Comparison of ENCODE assay signal across 9 mouse cellular contexts in genomic region chr17:7577227-7577626, GRCm38 (mm10).
DNase-seq lines count a peak whose midpoint lies in the region; ATAC-seq lines count a peak whose summit lies in the region.
"Had no signal": no experiment of that assay in that cellular context is flagged by ENCODE, and none has a peak within 500 bp of the region (broad histone marks: within the 10 kb centered on the region; RNA-seq: fewer than 3 reads in every experiment).

No protein-coding gene starts in this region.

- ATAC-seq in hindbrain, embryonic 16.5 days: peak; percentile 61; the same call in 1 of the 2 replicates
- no peak for ATAC-seq in hindbrain, embryonic 13.5 days (ENCODE audit: low FRiP score)
- no peak for ATAC-seq in midbrain, embryonic 15.5 days (replicated peaks)
- no peak for ATAC-seq in liver, embryonic 11.5 days (replicated peaks; ENCODE audit: low FRiP score)

- H3K4me2 ChIP-seq in hindbrain, embryonic 16.5 days (ENCODE audit: low read length): no peak overlapping the region
- no peak overlapping the region for H3K4me2 ChIP-seq in hindbrain, embryonic 13.5 days
- H3K4me2 ChIP-seq in midbrain, embryonic 15.5 days: no peak overlapping the region
- H3K4me2 ChIP-seq in liver, embryonic 11.5 days: no peak overlapping the region
- H3K4me2 ChIP-seq: limb, embryonic 12.5 days had no signal

- H3K9ac ChIP-seq in hindbrain, embryonic 16.5 days (ENCODE audit: low read depth, low read length): no peak overlapping the region
- no peak overlapping the region for H3K9ac ChIP-seq in hindbrain, embryonic 13.5 days
- H3K9ac ChIP-seq in midbrain, embryonic 15.5 days: no peak overlapping the region
- no peak overlapping the region for H3K9ac ChIP-seq in liver, embryonic 11.5 days (ENCODE audit: low read depth, low read length)
- H3K9ac ChIP-seq: limb, embryonic 12.5 days had no signal

- no peaks in the 10 kb centered on the region for H3K9me3 ChIP-seq in hindbrain, embryonic 16.5 days (ENCODE audit: control insufficient read depth, low read length)
- no peaks in the 10 kb centered on the region for H3K9me3 ChIP-seq in hindbrain, embryonic 13.5 days
- no peaks in the 10 kb centered on the region for H3K9me3 ChIP-seq in midbrain, embryonic 15.5 days
- H3K9me3 ChIP-seq in liver, embryonic 11.5 days (ENCODE audit: control insufficient read depth, low read length): no peaks in the 10 kb centered on the region
- H3K9me3 ChIP-seq: limb, embryonic 12.5 days had no signal

- no peaks in the 10 kb centered on the region for H3K36me3 ChIP-seq in hindbrain, embryonic 16.5 days (ENCODE audit: control insufficient read depth, insufficient read depth, low read length)
- no peaks in the 10 kb centered on the region for H3K36me3 ChIP-seq in hindbrain, embryonic 13.5 days
- no peaks in the 10 kb centered on the region for H3K36me3 ChIP-seq in midbrain, embryonic 15.5 days (replicated peaks)
- H3K36me3 ChIP-seq in liver, embryonic 11.5 days (ENCODE audit: control insufficient read depth, insufficient read depth, low read length): no peaks in the 10 kb centered on the region
- H3K36me3 ChIP-seq: limb, embryonic 12.5 days had no signal

- H3K4me3 ChIP-seq in hindbrain, embryonic 16.5 days (ENCODE audit: low read length): no peak overlapping the region
- H3K4me3 ChIP-seq in hindbrain, embryonic 13.5 days: no peak overlapping the region
- H3K4me3 ChIP-seq in midbrain, embryonic 15.5 days: no peak overlapping the region
- no peak overlapping the region for H3K4me3 ChIP-seq in liver, embryonic 11.5 days (ENCODE audit: low read depth, low read length)
- H3K4me3 ChIP-seq: limb, embryonic 12.5 days had no signal

- DNase-seq in adrenal gland, adult (ENCODE audit: inconsistent age in 2 of 2, low spot score in 1 of 2): peak; percentile 81 to 92
- peak; percentile 84 for DNase-seq in gastrocnemius, postnatal 10 days
- peak; percentile 41 for DNase-seq in layer of hippocampus, adult 11-12 months (ENCODE audit: low spot score)
- peak; percentile 61 to 63 for DNase-seq in right cerebral cortex, postnatal 10 days (ENCODE audit: low spot score in 2 of 2)
- no peak for DNase-seq in liver, embryonic 11.5 days (ENCODE audit: low spot score)

- no peaks in the 10 kb centered on the region for H3K27me3 ChIP-seq in hindbrain, embryonic 16.5 days (replicated peaks; ENCODE audit: control insufficient read depth, insufficient read depth, low read length)
- no peaks in the 10 kb centered on the region for H3K27me3 ChIP-seq in hindbrain, embryonic 13.5 days
- H3K27me3 ChIP-seq in midbrain, embryonic 15.5 days (replicated peaks): no peaks in the 10 kb centered on the region
- no peaks in the 10 kb centered on the region for H3K27me3 ChIP-seq in liver, embryonic 11.5 days (replicated peaks; ENCODE audit: control insufficient read depth, insufficient read depth, low read length)
- H3K27me3 ChIP-seq: limb, embryonic 12.5 days had no signal

- no peak overlapping the region for H3K27ac ChIP-seq in hindbrain, embryonic 16.5 days (ENCODE audit: low read depth, low read length)
- no peak overlapping the region for H3K27ac ChIP-seq in hindbrain, embryonic 13.5 days
- no peak overlapping the region for H3K27ac ChIP-seq in midbrain, embryonic 15.5 days
- H3K27ac ChIP-seq in liver, embryonic 11.5 days (ENCODE audit: low read depth, low read length): no peak overlapping the region
- H3K27ac ChIP-seq: limb, embryonic 12.5 days had no signal

- 64% methylated on average over 4 of the region's 4 CpGs for WGBS in hindbrain, embryonic 16.5 days
- 73% methylated on average over 4 of the region's 4 CpGs for WGBS in hindbrain, embryonic 13.5 days
- 74% methylated on average over 4 of the region's 4 CpGs for WGBS in midbrain, embryonic 15.5 days
- WGBS in liver, embryonic 11.5 days: 78% methylated on average over 4 of the region's 4 CpGs

- no peaks in the 10 kb centered on the region for H3K4me1 ChIP-seq in hindbrain, embryonic 16.5 days (ENCODE audit: control insufficient read depth, insufficient read depth, low read depth, low read length)
- H3K4me1 ChIP-seq in hindbrain, embryonic 13.5 days (replicated peaks): no peaks in the 10 kb centered on the region
- H3K4me1 ChIP-seq in midbrain, embryonic 15.5 days: no peaks in the 10 kb centered on the region
- no peaks in the 10 kb centered on the region for H3K4me1 ChIP-seq in liver, embryonic 11.5 days (replicated peaks; ENCODE audit: control insufficient read depth, insufficient read depth, low read length)
- H3K4me1 ChIP-seq: limb, embryonic 12.5 days had no signal
